Mouse (Mus musculus) embryo, embryonic 10.5 days (tissue): Measurements from ENCODE around the gene Uvrag.

Experiments
- DNase-seq: peaks from one replicate; pipeline ENCODE4 v3.0.0-alpha.2; 2015; ENCODE audit warnings: low spot score

The Uvrag gene

GRCm38 (mm10) chr7:99164873-99165410, 24.0 kb upstream of the Uvrag start:
- DNase-seq, result no peak

GRCm38 (mm10) chr7:99162462-99162861, 21.5 kb upstream of the Uvrag start:
- no peak for DNase-seq

- DNase-seq, result no peak
Observed at GRCm38 (mm10) chr7:99161961-99162360, 21.0 kb upstream of the Uvrag start.

- DNase-seq, result peak; percentile 46
Observed at GRCm38 (mm10) chr7:99161529-99161928, 20.6 kb upstream of the Uvrag start.

DNA sequence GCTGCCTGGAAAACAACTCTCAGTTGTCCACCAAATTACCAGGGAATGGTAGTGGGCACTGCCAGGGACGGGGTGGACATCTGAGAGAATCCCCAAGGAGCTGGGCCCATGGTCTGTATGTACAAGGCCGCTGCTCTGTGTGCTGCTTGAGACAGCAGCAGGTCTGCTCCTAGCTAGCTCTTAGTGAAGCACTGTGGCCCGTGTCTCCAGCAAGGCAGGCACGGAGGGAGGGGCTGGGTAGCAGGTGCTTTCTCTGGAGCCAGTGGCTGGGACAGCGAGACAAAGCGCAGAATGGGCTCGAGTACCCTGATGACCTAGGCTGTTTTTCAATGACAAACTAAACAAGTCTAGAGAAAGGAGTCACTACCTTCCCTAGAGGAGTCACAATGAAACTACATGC, 20.1 kb upstream of the Uvrag start:
- no peak for DNase-seq

DNA sequence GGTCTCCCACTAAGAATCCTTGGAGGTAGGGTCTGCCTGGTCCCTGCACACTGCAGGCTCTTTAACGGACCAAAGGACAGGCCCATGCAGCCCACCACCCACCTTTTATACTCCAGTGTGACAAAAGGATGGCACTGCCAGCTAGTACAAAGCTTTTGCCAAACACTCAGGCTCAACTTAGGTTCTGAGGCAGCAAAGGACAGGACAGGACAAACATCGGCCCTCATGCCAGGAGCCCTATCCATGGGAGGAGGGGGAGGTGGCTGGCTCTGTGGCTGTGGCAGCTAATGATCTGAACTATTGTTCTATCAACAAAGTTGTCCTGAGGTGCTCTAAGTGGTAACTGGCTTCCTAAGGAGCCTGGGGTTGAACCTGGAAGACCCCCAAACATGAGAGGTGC, 18.5 kb upstream of the Uvrag start:
- no peak for DNase-seq

DNA sequence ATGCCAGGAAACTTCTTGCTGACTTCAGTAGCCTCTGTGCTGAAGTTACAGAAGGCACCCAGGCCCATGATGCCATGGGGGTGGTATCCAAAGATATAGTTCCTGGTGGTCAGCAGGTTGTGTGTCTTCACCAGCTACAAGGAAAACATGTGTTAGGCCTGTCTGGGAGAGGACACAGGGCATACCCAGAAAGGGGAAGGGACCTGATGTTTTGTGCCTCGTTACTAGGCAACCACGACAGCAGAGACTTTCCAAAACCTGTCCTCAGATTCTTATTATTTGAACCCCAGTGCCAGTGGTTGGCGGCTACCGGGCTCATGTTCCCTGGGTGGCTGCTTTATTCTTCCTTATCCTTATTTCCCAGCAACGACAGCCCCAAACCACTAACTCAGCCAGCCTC, 18.0 kb upstream of the Uvrag start:
- DNase-seq, result no peak

DNA sequence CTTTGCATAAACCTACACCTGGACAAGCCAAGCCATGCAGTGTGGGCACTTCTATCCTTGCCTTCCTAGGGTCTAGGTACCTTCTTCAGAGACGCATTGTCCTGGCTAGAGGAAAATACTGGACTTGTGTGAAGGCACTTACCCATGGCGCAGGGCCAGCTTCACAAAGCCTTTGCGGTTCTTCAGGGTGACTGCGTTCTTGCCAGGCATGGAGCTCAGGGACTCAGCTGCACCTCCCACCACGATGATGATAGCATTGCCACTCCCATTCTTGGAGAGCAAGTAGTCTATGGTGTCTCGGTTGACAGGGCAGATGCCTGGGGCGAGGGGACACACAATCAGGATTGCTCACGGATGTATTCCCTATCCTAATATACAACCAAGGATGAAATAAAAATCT, 17.1 kb upstream of the Uvrag start:
- DNase-seq, result no peak

DNA sequence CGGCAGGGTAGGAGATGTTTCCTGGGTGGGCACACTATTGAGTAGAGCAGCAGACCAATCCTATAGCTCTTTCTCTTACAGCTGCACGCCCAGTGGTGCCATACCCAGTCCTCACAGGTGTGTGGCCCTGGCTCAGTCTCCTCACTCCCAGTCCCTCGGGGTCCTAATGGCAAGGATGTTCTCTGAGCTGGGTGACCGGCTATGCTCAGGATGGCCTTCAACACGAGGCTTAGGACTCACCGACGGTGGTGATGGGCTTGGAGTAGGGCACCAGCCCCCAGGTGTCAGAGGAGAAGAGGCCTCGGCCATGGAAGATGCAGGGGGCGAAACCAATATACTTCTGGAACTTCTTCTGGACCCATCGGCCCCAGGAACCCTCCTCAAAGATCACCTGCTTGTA, 15.8 kb upstream of the Uvrag start:
- no peak for DNase-seq

DNA sequence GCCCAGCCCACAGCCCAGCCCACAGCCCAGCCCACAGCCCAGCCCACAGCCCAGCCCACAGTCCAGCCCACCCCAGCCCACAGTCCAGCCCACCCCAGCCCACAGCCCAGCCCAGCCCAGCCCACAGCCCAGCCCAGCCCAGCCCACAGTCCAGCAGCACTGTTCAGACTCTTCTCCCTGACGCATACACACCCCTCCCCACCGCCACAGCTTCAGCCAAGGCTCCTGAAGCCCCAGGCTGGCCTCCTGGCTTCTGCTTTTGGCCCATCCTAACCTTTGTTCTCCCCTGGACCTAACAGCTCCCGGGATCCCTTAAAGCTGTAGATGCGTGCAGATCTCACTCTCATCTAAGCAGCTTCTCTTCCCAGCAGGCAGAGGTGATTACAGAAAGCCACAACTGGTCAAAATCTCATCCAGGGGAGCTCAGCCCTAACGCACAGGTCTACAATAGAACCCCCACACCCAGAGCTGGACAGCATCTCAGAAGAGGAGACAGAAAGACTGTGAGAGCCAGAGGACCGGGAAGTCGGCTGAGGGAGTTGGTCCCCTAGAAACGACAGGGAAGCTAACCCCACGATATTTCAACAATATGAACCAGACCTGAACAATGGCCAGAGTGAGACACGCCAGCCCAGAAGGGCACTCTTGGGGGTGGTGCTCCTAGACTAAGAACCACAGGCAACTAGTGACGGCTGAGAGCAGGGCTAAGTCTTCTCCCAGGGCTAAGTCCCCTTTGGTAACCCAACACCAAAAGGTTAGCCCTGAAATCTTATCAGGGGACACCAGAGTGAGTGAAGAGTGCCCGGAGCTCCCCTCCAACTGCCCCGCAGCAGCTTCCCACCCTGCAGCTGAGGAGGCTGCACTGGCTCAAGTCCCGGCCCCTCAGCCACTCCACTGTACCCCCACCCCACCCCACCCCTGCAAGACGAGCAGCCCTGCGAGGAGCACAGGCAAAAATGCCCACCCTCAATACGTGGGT, 14.7 kb upstream of the Uvrag start:
- peak; percentile 83 for DNase-seq

- DNase-seq, result peak; percentile 51
Observed at GRCm38 (mm10) chr7:99154648-99155151, 13.8 kb upstream of the Uvrag start.

DNA sequence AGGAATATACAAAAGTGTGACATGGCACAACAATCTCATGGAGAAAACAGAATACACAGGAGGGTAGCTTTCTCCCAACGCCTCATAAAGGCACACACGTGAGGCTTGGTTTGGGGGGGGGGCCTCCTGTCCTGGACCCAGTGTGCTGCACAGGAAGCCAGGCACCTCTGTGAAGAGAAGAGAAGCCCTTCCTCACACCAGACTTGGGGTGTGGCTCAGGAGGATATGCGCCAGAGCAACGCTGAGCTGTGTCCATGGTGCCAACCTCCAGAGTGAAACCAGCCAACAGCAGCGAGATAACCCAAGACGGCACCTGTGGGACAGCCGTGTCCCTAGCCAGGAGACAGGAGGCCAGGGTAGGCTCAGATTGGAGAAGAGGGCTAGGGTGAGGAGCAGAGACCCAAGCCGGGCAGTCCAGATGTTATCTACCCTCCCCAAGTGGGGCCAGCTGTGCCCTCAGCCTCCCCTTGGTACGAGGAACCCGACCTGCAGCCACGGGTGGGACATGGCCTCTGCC, 12.8 kb upstream of the Uvrag start:
- no peak for DNase-seq

DNA sequence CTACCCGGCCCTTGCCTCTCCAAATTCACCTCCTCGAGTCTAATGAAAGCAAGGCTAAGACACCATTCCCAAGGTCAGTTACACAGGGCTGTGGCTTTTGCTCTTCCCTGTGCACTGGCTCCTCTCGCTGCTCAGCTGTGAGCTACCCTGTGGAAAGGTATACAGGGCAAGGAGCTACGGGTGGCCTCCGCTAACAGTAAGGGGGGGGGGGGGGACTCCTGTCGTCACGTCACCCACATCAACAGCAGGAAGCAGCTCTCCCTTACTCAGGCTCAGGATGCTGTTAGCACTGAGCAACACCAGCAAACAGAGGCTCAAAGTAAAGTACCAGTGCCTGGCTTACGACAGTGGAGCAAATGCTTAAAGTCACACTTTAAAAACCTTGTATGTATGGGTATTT, 11.8 kb upstream of the Uvrag start:
- no peak for DNase-seq

DNA sequence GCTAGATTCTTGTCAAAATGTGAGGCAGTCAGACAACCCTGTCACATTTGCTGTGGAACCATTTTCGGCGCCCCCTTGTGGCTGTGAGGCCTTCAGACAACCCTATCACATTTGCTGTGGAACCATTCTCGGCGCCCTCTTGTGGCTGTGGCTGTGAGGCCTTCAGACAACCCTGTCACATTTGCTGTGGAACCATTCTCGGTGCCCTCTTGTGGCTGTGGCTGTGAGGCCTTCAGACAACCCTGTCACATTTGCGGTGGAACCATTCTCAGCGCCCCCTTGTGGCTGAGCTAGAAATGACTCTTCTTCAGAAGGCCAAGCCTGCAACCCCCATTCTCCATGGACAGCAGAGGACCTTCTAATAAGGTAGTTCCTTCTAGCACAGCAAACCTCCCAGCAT, 10.4 kb upstream of the Uvrag start:
- peak; percentile 96 for DNase-seq

GRCm38 (mm10) chr7:99149017-99149416, 8.1 kb upstream of the Uvrag start:
- no peak for DNase-seq

DNA sequence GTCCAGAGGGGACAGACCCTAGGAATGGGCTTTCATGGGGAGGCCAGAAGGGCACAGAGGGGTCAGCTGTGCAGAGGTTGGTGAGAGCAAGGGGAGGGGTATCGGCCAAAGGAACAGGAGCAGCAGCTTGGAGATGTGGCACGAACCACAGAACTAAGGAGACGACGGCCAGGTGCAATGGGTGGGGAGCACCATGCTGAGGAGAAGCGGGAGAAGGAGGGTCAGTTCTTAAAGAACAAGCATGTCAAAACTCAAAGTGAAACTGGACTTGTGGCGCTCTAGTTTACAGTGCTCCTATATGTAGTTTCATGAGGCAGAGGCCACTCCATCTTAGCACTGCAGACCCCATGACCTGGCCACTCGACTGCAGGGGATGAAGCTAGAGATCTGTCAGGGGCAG, 6.6 kb upstream of the Uvrag start:
- DNase-seq, result no peak

- DNase-seq, result no peak
Observed at GRCm38 (mm10) chr7:99146906-99147305, 6.0 kb upstream of the Uvrag start.

DNA sequence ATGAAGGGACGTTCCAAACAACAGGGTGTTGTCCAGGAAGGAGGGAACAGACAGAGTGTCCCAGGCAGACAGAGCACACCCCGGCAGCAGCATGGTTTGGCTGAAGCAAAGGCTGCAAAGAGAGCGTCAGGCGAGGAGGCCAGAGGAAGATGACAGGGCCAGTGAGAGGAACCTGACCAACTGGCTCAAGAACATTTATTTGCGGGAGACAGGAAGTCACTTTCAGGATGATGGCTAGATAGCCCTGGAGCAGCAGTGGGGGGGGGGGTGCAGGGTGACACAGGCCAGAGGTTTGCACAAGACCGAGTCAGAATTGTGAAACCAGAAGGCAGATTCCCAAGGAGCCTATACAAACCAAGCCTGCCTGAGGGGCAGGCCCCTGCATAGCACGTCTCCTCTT, 5.1 kb upstream of the Uvrag start:
- no peak for DNase-seq

DNA sequence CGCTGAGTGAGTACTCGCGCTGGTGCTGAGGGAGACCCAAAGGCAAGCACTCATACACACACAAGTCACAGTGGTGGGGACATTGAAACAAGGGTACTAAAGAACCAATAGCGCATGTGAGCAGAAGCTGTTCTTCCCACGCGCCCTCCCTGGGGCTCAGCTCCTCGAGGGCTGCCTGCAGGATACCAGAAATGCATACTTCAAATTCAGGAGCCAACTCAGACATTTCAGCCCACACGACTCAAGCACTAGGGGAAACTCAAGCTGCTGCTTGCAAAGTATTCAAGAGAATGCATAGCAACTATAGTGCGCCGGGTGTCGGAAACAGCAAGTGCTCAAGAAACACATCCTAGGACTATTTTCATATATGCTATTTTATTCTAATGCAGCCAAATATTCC, 3.7 kb upstream of the Uvrag start:
- no peak for DNase-seq

DNA sequence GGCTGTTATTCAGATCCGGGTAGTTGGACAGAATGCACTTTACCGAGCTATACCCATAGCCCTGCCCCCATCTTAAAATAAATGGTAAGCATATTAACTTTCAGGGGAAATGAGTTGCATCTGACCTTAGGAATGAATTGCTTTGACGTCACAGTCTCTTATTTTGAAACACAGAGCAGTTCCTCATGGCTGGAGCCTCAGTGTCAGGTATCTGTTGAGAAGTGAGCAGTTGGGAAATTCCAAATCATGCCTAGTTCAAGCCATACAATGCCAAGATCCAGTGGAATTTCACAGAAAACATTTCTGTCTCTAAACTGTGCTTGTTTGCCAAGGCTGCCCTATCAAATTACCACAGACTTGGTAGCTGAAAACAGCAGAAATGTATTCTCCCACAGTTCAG, 2.3 kb upstream of the Uvrag start:
- no peak for DNase-seq

GRCm38 (mm10) chr7:99141919-99142606, 1.1 kb upstream of the Uvrag start:
- no peak for DNase-seq

GRCm38 (mm10) chr7:99140511-99140910, 430 bp downstream of the Uvrag start:
- peak; percentile 52 for DNase-seq
